Mouse (Mus musculus): ENCODE measurements around the gene Actr5. TPM values are rescaled to one million over a fixed set of nuclear protein-coding genes. Genes with fewer than 3 reads are reported as not detected.

The Actr5 gene
- polyA plus RNA-seq, 1 experiment from 2014 or later = 8.7 TPM

DNA sequence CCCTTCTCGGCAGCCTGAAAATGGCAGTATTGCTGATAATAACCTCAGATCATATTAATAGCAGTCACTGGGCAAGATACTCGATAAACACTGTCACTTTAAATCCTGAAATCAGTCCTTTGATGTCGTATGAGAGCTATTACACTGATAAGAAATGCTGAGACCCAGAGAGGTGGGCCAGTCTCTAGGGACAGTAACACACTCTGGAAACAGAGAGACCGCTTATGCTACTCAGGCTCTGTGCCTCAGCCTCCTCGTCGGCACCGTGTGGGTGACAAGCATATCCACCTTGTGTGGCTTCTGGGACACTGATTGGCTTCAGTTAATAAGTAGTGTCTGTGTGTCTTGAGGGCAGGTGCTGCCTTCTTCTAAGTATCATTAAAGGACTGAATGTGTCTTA lies 29.1 kb upstream of the Actr5 start:
- 23% methylated on average over 7 of the region's 7 CpGs for WGBS (ENCODE audit: insufficient replicate concordance)
- Histone ChIP-seq H3K4me3 (ENCODE audit: low read depth, low read length) (no peak overlapping the region), H3K27ac (ENCODE audit: low read depth, low read length) (no peak overlapping the region), H3K9ac (ENCODE audit: low read depth, low read length) (no peak overlapping the region), H3K27me3 (ENCODE audit: control insufficient read depth, insufficient read depth, low read length) (peaks cover 12% of the 10 kb centered on the region), H3K36me3 (ENCODE audit: control insufficient read depth, insufficient read depth, low read length) (no peaks in the 10 kb centered on the region), H3K4me1 (ENCODE audit: control insufficient read depth, insufficient read depth, low read length) (no peaks in the 10 kb centered on the region), H3K4me2 (no peak overlapping the region), H3K9me3 (replicated peaks; ENCODE audit: control insufficient read depth, low read length) (no peaks in the 10 kb centered on the region)
- no peak for ATAC-seq (replicated peaks; ENCODE audit: insufficient number of reproducible peaks, low FRiP score, low TSS enrichment)

GRCm38 (mm10) chr2:158596803-158597202 lies 27.9 kb upstream of the Actr5 start:
- ATAC-seq (replicated peaks; ENCODE audit: insufficient number of reproducible peaks, low FRiP score, low TSS enrichment) = no peak
- H3K4me3 ChIP-seq (ENCODE audit: low read depth, low read length) = no peak overlapping the region
- H3K27ac ChIP-seq (ENCODE audit: low read depth, low read length) = no peak overlapping the region
- H3K9me3 ChIP-seq (replicated peaks; ENCODE audit: control insufficient read depth, low read length) = no peaks in the 10 kb centered on the region
- H3K36me3 ChIP-seq (ENCODE audit: control insufficient read depth, insufficient read depth, low read length) = no peaks in the 10 kb centered on the region
- no peak overlapping the region for H3K9ac ChIP-seq (ENCODE audit: low read depth, low read length)
- H3K27me3 ChIP-seq (ENCODE audit: control insufficient read depth, insufficient read depth, low read length) = peaks cover 12% of the 10 kb centered on the region
- no peak overlapping the region for H3K4me2 ChIP-seq
- H3K4me1 ChIP-seq (ENCODE audit: control insufficient read depth, insufficient read depth, low read length) = no peaks in the 10 kb centered on the region
- 39% methylated on average over 1 of the region's 1 CpGs for WGBS (ENCODE audit: insufficient replicate concordance)

GRCm38 (mm10) chr2:158600517-158600916 lies 24.2 kb upstream of the Actr5 start:
- ATAC-seq (replicated peaks; ENCODE audit: insufficient number of reproducible peaks, low FRiP score, low TSS enrichment) = no peak
- Histone ChIP-seq H3K9ac (ENCODE audit: low read depth, low read length) (no peak overlapping the region), H3K4me1 (ENCODE audit: control insufficient read depth, insufficient read depth, low read length) (no peaks in the 10 kb centered on the region), H3K9me3 (replicated peaks; ENCODE audit: control insufficient read depth, low read length) (no peaks in the 10 kb centered on the region), H3K4me3 (ENCODE audit: low read depth, low read length) (no peak overlapping the region), H3K27ac (ENCODE audit: low read depth, low read length) (no peak overlapping the region), H3K4me2 (no peak overlapping the region), H3K27me3 (ENCODE audit: control insufficient read depth, insufficient read depth, low read length) (peaks cover 8% of the 10 kb centered on the region), H3K36me3 (ENCODE audit: control insufficient read depth, insufficient read depth, low read length) (no peaks in the 10 kb centered on the region)
- WGBS (ENCODE audit: insufficient replicate concordance) = 23% methylated on average over 3 of the region's 3 CpGs

DNA sequence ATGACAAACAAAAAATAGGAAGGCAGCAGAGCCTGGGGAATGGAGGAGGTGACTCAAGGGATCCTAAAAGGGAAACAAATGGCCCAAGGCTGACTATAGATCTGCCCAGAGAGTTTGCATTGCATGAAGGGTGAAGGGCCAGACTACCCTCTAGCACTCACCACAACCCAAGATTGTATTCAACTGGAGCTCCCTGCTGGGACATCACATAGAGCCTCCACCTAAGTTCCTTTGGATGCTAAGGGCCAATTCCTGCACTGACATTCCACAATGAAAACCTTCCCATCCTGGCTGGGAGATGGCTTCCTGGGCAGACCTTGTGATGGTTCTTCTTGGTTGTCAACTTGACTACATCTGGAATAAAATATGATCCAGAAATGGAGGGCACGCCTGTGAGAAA lies 23.4 kb upstream of the Actr5 start:
- H3K27ac ChIP-seq (ENCODE audit: low read depth, low read length) = no peak overlapping the region
- WGBS (ENCODE audit: insufficient replicate concordance) = 76% methylated on average over 1 of the region's 1 CpGs
- peaks cover 5% of the 10 kb centered on the region; the same call in 1 of the 2 replicates for H3K27me3 ChIP-seq (ENCODE audit: control insufficient read depth, insufficient read depth, low read length)
- no peak overlapping the region for H3K4me2 ChIP-seq
- no peak for ATAC-seq (replicated peaks; ENCODE audit: insufficient number of reproducible peaks, low FRiP score, low TSS enrichment)
- no peaks in the 10 kb centered on the region for H3K9me3 ChIP-seq (replicated peaks; ENCODE audit: control insufficient read depth, low read length)
- H3K9ac ChIP-seq (ENCODE audit: low read depth, low read length) = no peak overlapping the region
- no peaks in the 10 kb centered on the region for H3K4me1 ChIP-seq (ENCODE audit: control insufficient read depth, insufficient read depth, low read length)
- no peaks in the 10 kb centered on the region for H3K36me3 ChIP-seq (ENCODE audit: control insufficient read depth, insufficient read depth, low read length)
- H3K4me3 ChIP-seq (ENCODE audit: low read depth, low read length) = no peak overlapping the region

DNA sequence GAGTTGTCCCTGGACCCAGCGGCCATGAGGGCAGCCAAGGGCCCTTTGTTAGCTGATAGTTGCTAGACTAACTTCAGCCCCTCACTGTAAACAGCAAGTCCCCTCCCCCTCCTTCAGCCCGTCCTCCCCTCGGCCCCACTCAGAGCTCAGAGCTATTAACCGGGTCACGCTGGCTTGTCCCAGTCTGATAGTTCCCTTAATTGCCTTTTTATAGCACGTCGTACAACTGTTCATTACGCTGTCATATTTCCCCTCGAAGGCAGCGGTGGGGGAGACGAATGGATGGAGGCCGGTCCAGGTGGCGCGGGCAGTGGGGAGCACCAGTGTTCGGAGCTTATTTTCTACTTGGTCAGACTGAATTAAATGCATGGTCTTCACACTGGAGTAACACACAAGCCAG lies 22.0 kb upstream of the Actr5 start:
- Histone ChIP-seq H3K4me2 (no peak overlapping the region), H3K36me3 (ENCODE audit: control insufficient read depth, insufficient read depth, low read length) (no peaks in the 10 kb centered on the region), H3K27ac (ENCODE audit: low read depth, low read length) (no peak overlapping the region), H3K9ac (ENCODE audit: low read depth, low read length) (no peak overlapping the region), H3K9me3 (replicated peaks; ENCODE audit: control insufficient read depth, low read length) (no peaks in the 10 kb centered on the region), H3K27me3 (ENCODE audit: control insufficient read depth, insufficient read depth, low read length) (peaks cover 16% of the 10 kb centered on the region), H3K4me3 (ENCODE audit: low read depth, low read length) (no peak overlapping the region), H3K4me1 (ENCODE audit: control insufficient read depth, insufficient read depth, low read length) (no peaks in the 10 kb centered on the region)
- WGBS (ENCODE audit: insufficient replicate concordance) = 40% methylated on average over 15 of the region's 15 CpGs
- no peak for ATAC-seq (replicated peaks; ENCODE audit: insufficient number of reproducible peaks, low FRiP score, low TSS enrichment)

DNA sequence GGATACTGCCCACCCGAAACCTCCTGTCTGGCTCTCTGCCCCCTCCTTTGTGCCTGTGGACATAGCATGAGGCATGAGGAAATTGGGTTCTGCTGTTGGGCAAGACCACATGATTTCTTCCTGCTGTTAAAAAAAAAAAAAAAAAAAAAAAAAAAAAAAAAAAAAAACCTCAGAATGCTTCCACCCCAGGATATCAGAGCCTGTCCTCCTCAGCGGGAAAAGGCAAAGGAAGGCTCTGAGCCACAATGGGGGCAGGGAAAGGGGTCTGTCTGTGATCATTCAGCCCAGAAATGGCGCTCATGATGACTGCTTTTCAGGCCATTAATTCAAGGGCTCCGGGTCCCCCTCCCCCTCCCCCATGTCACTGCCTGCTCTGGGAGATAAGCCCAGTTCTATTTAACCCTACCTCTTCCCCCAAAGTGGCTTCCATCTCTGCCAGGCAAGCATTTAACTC lies 18.1 kb upstream of the Actr5 start:
- WGBS (ENCODE audit: insufficient replicate concordance) = 12% methylated on average over 4 of the region's 4 CpGs

GRCm38 (mm10) chr2:158609681-158610080 lies 15.0 kb upstream of the Actr5 start:
- peaks cover 5% of the 10 kb centered on the region; the same call in 1 of the 2 replicates for H3K4me1 ChIP-seq (ENCODE audit: control insufficient read depth, insufficient read depth, low read length)
- H3K4me3 ChIP-seq (ENCODE audit: low read depth, low read length) = peak overlapping the region; percentile 21
- H3K36me3 ChIP-seq (ENCODE audit: control insufficient read depth, insufficient read depth, low read length) = no peaks in the 10 kb centered on the region
- H3K4me2 ChIP-seq = peak overlapping the region; percentile 50
- H3K9ac ChIP-seq (ENCODE audit: low read depth, low read length) = no peak overlapping the region
- peaks cover 84% of the 10 kb centered on the region for H3K27me3 ChIP-seq (ENCODE audit: control insufficient read depth, insufficient read depth, low read length)
- no peak for ATAC-seq (replicated peaks; ENCODE audit: insufficient number of reproducible peaks, low FRiP score, low TSS enrichment)
- no peaks in the 10 kb centered on the region for H3K9me3 ChIP-seq (replicated peaks; ENCODE audit: control insufficient read depth, low read length)
- H3K27ac ChIP-seq (ENCODE audit: low read depth, low read length) = no peak overlapping the region
- WGBS (ENCODE audit: insufficient replicate concordance) = under 1% methylated on average over 27 of the region's 27 CpGs

More for the DNA sequence above, 18.1 kb upstream of the Actr5 start:
- no peak for ATAC-seq (replicated peaks; ENCODE audit: insufficient number of reproducible peaks, low FRiP score, low TSS enrichment)
- H3K27me3 ChIP-seq (ENCODE audit: control insufficient read depth, insufficient read depth, low read length) = peaks cover 52% of the 10 kb centered on the region
- no peaks in the 10 kb centered on the region for H3K36me3 ChIP-seq (ENCODE audit: control insufficient read depth, insufficient read depth, low read length)
- peak overlapping the region; percentile 6; the same call in 1 of the 2 replicates for H3K4me2 ChIP-seq
- no peak overlapping the region for H3K4me3 ChIP-seq (ENCODE audit: low read depth, low read length)
- H3K4me1 ChIP-seq (ENCODE audit: control insufficient read depth, insufficient read depth, low read length) = peaks cover 5% of the 10 kb centered on the region; the same call in 1 of the 2 replicates
- H3K9me3 ChIP-seq (replicated peaks; ENCODE audit: control insufficient read depth, low read length) = no peaks in the 10 kb centered on the region
- no peak overlapping the region for H3K9ac ChIP-seq (ENCODE audit: low read depth, low read length)
- no peak overlapping the region for H3K27ac ChIP-seq (ENCODE audit: low read depth, low read length)

DNA sequence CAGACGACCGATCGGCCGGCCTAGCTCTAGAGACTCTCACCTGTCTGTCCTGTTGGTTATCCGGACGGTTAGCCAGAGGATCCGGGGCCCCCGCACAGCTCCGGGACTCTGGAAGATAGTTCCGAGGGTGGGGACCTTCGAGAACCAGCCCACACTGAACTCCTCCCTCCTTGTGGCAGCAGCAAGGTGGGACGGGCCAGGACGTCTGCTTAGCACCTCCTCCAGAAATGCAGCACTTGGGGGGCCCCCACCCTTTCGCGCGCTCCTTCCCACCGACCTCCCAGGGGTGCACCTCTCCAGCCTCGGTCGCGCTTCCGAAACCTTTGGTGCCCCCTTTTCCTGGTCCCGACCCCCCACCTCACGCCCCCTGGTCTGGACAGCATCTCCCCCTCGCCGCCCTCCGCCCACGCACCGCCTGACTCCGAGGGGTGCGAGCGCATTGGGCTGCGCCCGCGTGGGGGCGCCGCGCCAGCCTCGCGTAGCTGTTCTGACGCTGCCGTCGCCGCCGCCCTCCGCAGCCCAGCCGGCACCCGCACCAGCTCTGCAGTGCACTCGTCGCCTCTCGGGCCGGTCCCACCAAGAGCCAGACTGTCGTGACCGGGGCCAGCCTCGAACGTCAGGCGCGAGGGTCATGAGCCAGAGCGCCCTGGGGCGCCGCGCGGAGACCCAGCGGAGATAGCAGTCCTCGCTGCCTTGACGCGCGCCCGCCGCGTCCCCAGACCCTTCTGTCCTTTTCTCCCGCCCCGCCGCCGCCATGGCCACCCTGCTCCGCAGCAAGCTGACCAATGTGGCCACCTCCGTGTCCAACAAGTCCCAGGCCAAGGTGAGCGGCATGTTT lies 14.0 kb upstream of the Actr5 start, which contains the start of gene Slc32a1:
Slc32a1 (plus strand) TSS at position 280 of the 838 bp plus-strand sequence.
- H3K4me1 ChIP-seq (ENCODE audit: control insufficient read depth, insufficient read depth, low read length) = peaks cover 8% of the 10 kb centered on the region; the same call in 1 of the 2 replicates
- peak; percentile 78 for ATAC-seq (replicated peaks; ENCODE audit: insufficient number of reproducible peaks, low FRiP score, low TSS enrichment)

More for the DNA sequence above, 14.0 kb upstream of the Actr5 start, which contains the start of gene Slc32a1:
- peak within 1 kb of the TSS; percentile 21 for H3K4me3 ChIP-seq (ENCODE audit: low read depth, low read length)
- peak within 1 kb of the TSS; percentile 50 for H3K4me2 ChIP-seq
- H3K27ac ChIP-seq (ENCODE audit: low read depth, low read length) = no peak within 1 kb of the TSS
- peaks cover 91% of the 10 kb centered on the region for H3K27me3 ChIP-seq (ENCODE audit: control insufficient read depth, insufficient read depth, low read length)
- H3K9ac ChIP-seq (ENCODE audit: low read depth, low read length) = no peak within 1 kb of the TSS
- under 1% methylated on average over 74 of the region's 77 CpGs for whole genome bisulfite sequencing (ENCODE audit: insufficient replicate concordance)
- no peaks in the 10 kb centered on the region for H3K36me3 ChIP-seq (ENCODE audit: control insufficient read depth, insufficient read depth, low read length)
- H3K9me3 ChIP-seq (replicated peaks; ENCODE audit: control insufficient read depth, low read length) = no peaks in the 10 kb centered on the region

Data from heart, embryonic 11.5 days (tissue).